Mouse (Mus musculus) left cerebral cortex, adult 2 months (tissue): ENCODE results near the gene Grin1. TPM values are rescaled to one million over a fixed set of nuclear protein-coding genes. Genes with fewer than 3 reads are reported as not detected.

Experiments
- DNase-seq, 2 experiments: peaks; one replicate each; pipeline ENCODE4 v3.0.0; 2021 to 2022; ENCODE audit warnings: low spot score in 2 of 2, mixed read lengths in 1 of 2; ENCODE audit errors: extremely low spot score in 1 of 2
- H3K27ac ChIP-seq: fragments of 200-600 bp; 2 replicates; pipeline ENCODE4 v1.8.1; 2022
- H3K4me3 ChIP-seq: fragments of 200-600 bp; 2 replicates; pipeline ENCODE4 v1.8.1; 2022
- CTCF ChIP-seq: fragments of 200-600 bp; IDR thresholded peaks from 2 replicates; pipeline ENCODE4 v1.8.1; 2022; ENCODE audit warnings: antibody characterized with exemption, mild to moderate bottlenecking, moderate library complexity
- intact Hi-C: fragments of 180-260 bp; cut with DNase I; formaldehyde crosslinking; loops from one replicate; pipeline ENCODE4 v1.15.1; 2025
- total RNA-seq, 2 experiments: library from RNA; stranded (reverse); gene quantifications; 2 replicates each; pipeline ENCODE4 v1.2.3; 2021

Gene Grin1
- total RNA-seq, 2 experiments from 2014 or later, result 452 to 457 TPM

DNA sequence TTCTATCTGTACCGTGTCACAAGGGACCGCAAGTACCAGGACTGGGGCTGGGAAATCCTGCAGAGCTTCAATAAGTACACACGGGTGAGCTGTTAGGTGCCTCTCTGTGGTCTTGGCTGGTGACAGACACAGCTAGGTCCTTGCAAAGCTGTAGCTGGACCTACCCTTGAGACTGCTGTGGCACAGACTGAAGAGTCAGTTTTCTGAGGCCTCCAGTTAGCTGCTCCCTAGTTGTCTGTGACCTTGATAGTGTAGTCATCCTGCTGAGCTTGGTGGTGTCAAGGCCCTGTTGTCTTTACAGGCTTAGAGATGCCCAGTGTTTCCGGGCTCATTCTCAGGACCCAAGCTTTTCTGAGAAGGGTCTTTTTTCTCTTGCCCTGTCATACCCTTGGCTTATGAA is 30.5 kb upstream of the Grin1 start:
- DNase-seq, result no peak

DNA sequence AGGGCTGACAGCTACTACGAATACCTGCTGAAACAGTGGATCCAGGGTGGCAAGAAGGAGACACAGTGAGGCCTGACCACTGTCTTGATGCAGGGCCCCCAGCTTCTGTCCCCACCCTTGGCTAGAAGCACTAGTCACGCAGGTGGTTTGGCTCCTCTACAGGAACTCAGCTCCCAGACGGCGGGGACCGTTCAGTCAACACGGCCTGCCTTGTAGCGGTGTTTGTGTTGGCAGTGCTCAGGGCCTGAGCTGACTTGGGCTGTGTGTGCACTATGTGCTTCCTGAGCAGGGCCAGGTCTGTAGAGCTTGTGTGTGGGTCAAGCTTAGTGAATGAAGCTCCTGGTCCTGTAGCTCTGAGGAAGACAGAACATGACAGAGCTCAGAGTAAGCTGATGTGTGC is 29.2 kb upstream of the Grin1 start:
- intact Hi-C loops, result no loop called here
- no peak for TF ChIP-seq CTCF
- Histone ChIP-seq H3K4me3 (no peak overlapping the region), H3K27ac (no peak overlapping the region)
- DNase-seq, result no peak

More for the DNA sequence above, 30.5 kb upstream of the Grin1 start:
- intact Hi-C loops, result no loop called here
- Histone ChIP-seq H3K27ac (no peak overlapping the region), H3K4me3 (no peak overlapping the region)
- no peak for TF ChIP-seq CTCF

DNA sequence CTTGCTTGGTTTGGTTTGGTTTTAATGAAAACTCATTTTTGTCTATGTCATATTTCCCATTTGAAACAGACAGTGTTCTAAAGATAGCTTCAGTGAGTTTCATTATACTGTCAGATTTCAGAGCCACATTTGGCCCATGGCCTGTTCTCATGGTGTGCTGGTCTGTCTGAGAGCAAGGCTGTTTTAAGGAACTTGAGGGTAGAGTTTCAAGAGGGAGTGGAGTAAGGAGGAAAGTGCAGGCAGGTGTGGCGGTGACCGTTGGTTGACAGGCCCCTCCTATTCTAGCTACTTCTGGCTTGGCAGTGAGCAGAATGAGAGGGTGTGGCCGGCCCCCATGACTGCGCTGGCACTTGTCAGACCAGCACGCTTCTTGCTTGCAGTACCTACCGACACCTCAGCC is 19.3 kb upstream of the Grin1 start:
- no peak overlapping the region for H3K27ac ChIP-seq
- intact Hi-C loops, result no loop called here
- no peak overlapping the region for H3K4me3 ChIP-seq
- DNase-seq, result no peak
- TF ChIP-seq CTCF, result no peak

DNA sequence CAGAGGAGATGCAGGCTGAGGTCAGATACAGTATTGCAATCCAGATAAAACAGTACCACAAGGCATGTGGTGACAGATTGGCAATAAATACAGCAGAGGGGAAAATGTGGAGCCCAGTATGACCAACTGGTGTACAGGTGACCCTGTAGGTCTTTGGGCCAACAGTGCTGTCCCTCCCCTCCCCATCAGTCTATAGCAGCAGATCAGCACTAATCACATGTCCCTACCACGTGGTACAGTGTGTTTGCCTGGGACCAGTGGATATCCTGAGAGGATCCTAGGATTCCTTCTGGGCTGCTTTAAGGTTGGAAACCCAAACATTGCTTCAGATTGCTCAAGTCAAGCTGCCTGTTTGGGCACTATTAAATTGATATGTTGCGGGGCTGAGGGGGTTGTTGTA is 14.6 kb upstream of the Grin1 start:
- intact Hi-C loops, result loop anchor here (2.0 kb wide), 2 partner anchors 61 to 69 kb away; partner anchors contain the start of genes Anapc2 and Ssna1
- TF ChIP-seq CTCF, result no peak
- H3K27ac ChIP-seq, result no peak overlapping the region
- no peak for DNase-seq
- H3K4me3 ChIP-seq, result peak overlapping the region; percentile 91

DNA sequence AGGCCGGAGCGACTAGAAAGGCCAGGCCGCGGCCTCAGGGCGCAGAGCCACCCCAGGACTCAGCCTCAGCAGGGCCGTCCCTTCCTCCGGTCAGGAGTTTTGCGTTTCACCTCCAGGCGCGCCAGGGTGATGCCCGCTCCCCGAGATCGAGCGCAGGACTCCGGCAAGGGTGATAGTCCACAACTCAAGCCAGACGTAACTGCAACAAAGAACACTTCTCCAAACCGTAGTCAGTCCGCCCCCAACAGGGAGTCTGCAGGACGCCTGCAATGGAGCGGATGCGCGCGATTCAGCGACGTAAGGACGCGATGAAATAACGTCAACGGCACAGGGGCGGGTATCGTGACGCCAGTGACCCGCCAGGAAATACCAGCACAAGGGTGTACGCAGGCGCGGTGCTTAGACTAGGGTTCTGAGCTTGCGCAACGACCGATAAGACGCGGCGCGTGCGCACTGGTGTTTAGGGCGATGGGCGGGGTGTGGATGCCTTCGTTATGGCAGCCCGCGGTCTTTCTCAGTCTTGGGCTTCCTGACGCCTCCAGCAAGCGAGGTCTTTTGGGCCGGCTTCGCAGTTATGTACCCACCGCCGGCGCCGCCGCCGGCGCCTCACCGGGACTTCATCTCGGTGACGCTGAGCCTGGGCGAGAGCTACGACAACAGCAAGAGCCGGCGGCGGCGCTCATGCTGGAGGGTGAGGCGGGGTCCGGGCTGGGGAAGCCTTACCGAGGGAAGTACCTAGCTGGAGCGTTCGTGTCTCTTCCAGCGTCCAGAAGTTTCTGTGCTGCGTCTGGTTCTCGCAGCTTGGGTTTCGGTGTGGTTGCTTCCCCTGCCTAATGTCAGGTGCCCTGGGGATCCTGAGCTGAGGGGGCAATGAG is 13.5 kb upstream of the Grin1 start, which contains the start of gene Man1b1:
TSS of gene Man1b1 (plus strand) at position 53 of the 875 bp plus-strand sequence.
- intact Hi-C loops, result loop anchor here (2.0 kb wide), 2 partner anchors 60 to 70 kb away; partner anchors contain the start of genes Anapc2 and Ssna1
- peak within 1 kb of the TSS; percentile 92 for H3K27ac ChIP-seq
- peak; percentile 20 for TF ChIP-seq CTCF
- peak; percentile 99 for DNase-seq
- peak within 1 kb of the TSS; percentile 91 for H3K4me3 ChIP-seq

DNA sequence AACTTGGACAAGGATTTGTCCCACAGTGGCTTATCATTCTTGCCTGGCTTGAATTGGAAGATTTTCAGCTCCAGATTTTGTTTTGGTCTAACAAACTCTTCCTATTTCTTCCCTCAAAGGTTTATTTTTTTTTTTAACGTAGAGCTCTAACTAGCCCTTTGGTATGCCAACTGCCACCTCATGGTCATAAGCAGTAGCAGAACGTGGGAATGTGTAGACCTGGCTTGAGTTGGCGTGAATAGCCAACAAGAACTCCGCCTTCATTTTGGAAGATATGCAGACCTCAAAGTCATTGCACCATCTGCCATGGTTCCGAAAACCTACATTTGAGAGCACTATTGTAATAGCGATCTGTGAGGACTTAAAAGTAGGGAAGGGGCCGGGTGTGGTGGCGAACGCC is 12.5 kb upstream of the Grin1 start:
- DNase-seq, result no peak
- TF ChIP-seq CTCF, result no peak
- Histone ChIP-seq H3K27ac (no peak overlapping the region), H3K4me3 (peak overlapping the region; percentile 91)
- intact Hi-C loops, result no loop called here

DNA sequence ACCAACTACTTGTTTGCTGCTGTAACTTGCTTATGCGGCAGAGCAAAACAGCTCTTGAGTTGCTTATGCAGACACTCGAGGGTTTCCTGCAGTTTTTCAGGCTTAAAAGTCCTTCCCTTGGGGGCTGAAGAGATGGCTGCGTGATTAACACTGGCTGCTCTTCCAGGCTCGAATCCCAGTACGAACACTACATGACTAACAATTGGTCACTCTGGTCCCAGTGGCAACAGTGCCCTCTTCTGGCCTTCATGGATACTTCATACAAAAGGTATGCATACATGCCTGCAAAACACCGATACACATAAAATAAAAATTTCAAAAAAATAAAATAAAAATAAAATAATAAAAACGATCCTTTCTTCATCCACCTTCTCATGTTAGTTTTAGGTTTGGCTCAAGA is 9.5 kb upstream of the Grin1 start:
- intact Hi-C loops, result loop anchor here (1.0 to 5.0 kb wide), 2 partner anchors 49 to 136 kb away; no protein-coding TSS in a partner anchor
- no peak overlapping the region for H3K4me3 ChIP-seq
- peak; percentile 57 for TF ChIP-seq CTCF

DNA sequence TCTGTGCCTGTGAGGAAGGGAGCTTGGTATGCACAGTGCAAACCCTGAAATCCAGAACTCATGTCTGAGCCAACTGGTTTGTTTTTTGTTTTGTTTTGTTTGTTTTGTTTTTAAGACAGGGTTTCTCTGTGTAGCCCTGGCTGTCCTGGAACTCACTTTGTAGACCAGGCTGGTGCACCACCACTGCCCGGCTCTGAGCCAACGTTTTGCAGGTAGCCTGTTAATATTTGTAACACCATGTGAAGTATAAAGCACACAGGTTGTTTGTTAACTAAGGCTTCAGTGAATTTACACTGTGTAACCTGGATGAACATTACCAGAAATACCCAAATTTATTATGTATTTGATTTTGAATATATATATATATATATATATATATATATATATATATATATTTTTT is 7.0 kb upstream of the Grin1 start:
- intact Hi-C loops, result loop anchor here (5.0 kb wide), 1 partner anchor 134 kb away; no protein-coding TSS in a partner anchor
- TF ChIP-seq CTCF, result no peak
- no peak overlapping the region for H3K27ac ChIP-seq
- DNase-seq, result no peak
- H3K4me3 ChIP-seq, result no peak overlapping the region

More for the DNA sequence above, 9.5 kb upstream of the Grin1 start:
- DNase-seq, result no peak
- H3K27ac ChIP-seq, result no peak overlapping the region

DNA sequence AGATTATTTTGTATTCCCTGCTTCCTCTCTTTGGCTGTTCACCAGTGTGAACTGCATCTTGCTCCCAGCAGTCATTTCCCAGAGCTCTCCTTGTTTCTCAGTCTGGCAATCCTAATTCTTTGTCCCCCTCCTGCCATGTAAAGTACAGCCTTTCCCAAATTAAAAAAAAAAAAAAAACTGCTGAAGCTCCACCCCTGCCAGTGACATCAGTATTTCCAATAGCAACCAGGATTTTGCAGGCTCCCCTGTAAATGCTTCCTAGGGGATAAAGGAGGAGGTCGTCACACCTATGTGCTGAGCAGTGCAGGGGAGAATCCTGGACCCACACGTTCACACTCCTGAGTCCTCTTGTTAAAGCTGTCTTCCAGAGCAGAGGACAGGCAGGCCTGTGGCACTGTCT is 1.1 kb upstream of the Grin1 start:
- H3K4me3 ChIP-seq, result no peak overlapping the region
- H3K27ac ChIP-seq, result no peak overlapping the region
- no peak for DNase-seq
- no peak for TF ChIP-seq CTCF
- intact Hi-C loops, result no loop called here

DNA sequence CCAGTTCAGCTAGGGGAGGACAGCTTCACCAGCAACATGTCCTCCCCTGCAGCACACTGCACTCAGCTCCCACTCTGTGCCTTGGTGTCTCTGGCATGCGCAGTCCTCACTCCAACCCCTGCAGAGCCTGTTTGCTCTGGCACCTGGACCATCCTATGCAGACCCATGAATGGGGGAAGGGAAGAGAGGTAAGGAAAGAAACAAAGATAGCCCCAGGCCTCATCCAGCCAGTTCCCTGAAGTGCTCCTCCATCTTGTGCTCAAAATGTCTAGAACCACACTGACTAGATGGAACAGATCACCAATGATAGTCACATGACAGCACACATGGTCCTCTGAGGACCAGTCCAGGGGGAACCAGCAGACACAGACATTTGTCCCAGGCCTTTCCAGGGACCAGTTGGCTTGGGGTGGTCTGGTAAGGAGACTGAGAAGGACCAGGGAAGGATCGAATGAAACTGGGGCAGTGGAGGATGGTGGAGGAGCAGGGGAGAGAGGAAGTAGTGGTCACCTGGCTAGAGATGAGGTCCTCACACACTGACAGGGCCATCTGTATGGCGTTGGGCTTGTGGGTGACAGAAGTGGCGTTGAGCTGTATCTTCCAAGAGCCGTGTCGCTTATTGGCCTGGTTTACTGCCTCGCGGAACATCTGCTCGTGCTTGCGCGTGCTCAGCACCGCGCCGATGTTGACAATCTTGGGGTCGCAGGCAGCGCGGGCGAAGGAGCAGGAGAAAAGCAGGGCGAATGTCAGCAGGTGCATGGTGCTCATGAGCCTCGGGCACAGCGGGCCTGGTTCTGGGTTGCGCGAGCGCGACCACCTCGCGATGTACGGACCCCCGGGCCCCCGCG is 644 bp downstream of the Grin1 start:
- intact Hi-C loops, result loop anchor here (1.0 kb wide), 1 partner anchor 85 kb away; no protein-coding TSS in a partner anchor
- peak; percentile 56 to 59 for DNase-seq
- no peak for TF ChIP-seq CTCF
- H3K27ac ChIP-seq, result peak overlapping the region; percentile 99
- H3K4me3 ChIP-seq, result peak overlapping the region; percentile 90

DNA sequence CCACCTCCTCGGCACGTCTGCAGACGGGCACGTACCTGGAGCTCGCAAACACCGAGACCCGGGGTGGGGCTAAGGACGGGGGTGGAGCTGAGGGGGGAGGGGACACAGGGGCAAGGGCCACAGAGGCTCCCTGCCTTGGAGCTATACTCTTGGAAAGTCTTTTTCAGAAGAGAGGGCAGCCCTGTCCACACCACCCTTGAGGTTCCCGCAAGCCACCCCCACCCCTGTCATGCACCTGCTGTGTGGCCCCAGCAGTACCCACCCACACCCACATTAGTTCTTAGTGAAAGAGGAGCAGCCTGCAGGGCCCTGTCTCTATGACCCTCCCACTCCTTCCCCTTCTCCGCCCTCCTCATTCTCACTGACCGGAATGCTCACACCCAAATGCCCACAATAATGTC is 7.5 kb downstream of the Grin1 start:
- no peak for TF ChIP-seq CTCF
- intact Hi-C loops, result no loop called here
- Histone ChIP-seq H3K4me3 (no peak overlapping the region), H3K27ac (no peak overlapping the region)
- no peak for DNase-seq

DNA sequence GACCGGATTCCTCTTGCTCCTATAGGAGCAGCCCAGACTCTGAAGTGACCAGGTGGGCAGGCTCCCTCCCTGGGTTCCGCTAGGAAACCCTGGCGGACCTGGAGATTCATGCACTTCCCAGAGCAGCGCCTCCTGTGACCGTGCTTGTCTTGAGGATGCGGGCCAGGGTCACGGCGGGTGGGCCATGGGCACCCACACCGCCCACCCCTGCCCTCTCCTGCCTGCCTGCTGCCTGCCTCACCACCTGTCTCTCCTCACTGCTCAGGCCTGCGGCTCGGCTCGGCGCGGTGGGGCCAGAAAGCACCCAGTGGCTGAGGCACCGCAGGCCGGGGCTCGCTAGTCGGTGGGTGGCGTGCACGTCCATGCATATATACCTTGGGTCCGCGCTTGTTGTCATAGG is 8.0 kb downstream of the Grin1 start:
- intact Hi-C loops, result no loop called here
- no peak overlapping the region for H3K4me3 ChIP-seq
- H3K27ac ChIP-seq, result no peak overlapping the region
- TF ChIP-seq CTCF, result no peak
- no peak for DNase-seq
